Mouse (Mus musculus): ENCODE measurements around the gene Gm20918. TPM values are rescaled to one million over a fixed set of nuclear protein-coding genes. Genes with fewer than 3 reads are reported as not detected.
"Not testable (repeated sequence)": the region's sequence is repeated elsewhere in the genome, so short reads cannot be mapped to it uniquely, and the experiment has no call there.

Gm20918 gene
- not detected for total RNA-seq (2021)
- long read RNA-seq, experiment 1 = 0 reads
- long read RNA-seq, experiment 2 = 0 reads

GRCm38 (mm10) chrY:5043637-5044036 is at the start of gene Gm20918:
TSS of gene Gm20918 (plus strand) at chrY:5043937.
- not testable (repeated sequence) for DNase-seq

Other genes with a start within 250 kb of the Gm20918 start
- gene Gm21820, start 205.5 kb downstream of the Gm20918 start, total RNA-seq (2021) = not detected